Mouse (Mus musculus) forebrain, embryonic 12.5 days (tissue): ENCODE data around the gene Mgat5. TPM values are rescaled to one million over a fixed set of nuclear protein-coding genes. Genes with fewer than 3 reads are reported as not detected.

ENCODE experiments used
- ATAC-seq: fragments of 200-750 bp; cut with Nextera tagmentation; 2 replicates; pipeline ENCODE4 v1.8.0; 2017; ENCODE audit warnings: moderate TSS enrichment; ENCODE audit not compliant: low FRiP score
- H3K27ac ChIP-seq: fragments of 300-500 bp; sonication (generic); 2 replicates; pipeline ENCODE4 v1.5.1; 2016; ENCODE audit warnings: mild to moderate bottlenecking
- H3K27me3 ChIP-seq: fragments of 300-500 bp; sonication (generic); 2 replicates; pipeline ENCODE4 v1.6.1; 2016; ENCODE audit warnings: mild to moderate bottlenecking
- H3K36me3 ChIP-seq: fragments of 300-500 bp; sonication (generic); replicated peaks from 2 replicates; pipeline ENCODE4 v1.6.1; 2016; ENCODE audit warnings: mild to moderate bottlenecking
- H3K4me1 ChIP-seq: fragments of 300-500 bp; sonication (generic); 2 replicates; pipeline ENCODE4 v1.6.1; 2016
- H3K4me2 ChIP-seq: fragments of 300-500 bp; sonication (generic); 2 replicates; pipeline ENCODE4 v1.6.1; 2016; ENCODE audit warnings: mild to moderate bottlenecking, moderate library complexity
- H3K4me3 ChIP-seq: fragments of 300-500 bp; sonication (generic); replicated peaks from 2 replicates; pipeline ENCODE4 v1.5.1; 2016; ENCODE audit warnings: mild to moderate bottlenecking
- H3K9ac ChIP-seq: fragments of 300-500 bp; sonication (generic); 2 replicates; pipeline ENCODE4 v1.6.1; 2016; ENCODE audit warnings: mild to moderate bottlenecking
- H3K9me3 ChIP-seq: fragments of 300-500 bp; sonication (generic); 2 replicates; pipeline ENCODE4 v1.6.1; 2016
- WGBS: fragments of 180-500 bp; shearing (Covaris S2); methylation state at CpG from one replicate; pipeline ENCODE4 v1.1.7; 2016; 5-methylcytosine and 5-hydroxymethylcytosine counted together
- polyA plus RNA-seq: library from polyadenylated mRNA; unstranded; fragments of >200 nt; fragmentation: Nextera tagmentation; extraction: Ambion mirVana; gene quantifications from 2 replicates; pipeline ENCODE4 v1.2.1, GENCODE M21; 2016

The Mgat5 gene
- polyA plus RNA-seq, 1 experiment from 2014 or later: 9.7 TPM

DNA sequence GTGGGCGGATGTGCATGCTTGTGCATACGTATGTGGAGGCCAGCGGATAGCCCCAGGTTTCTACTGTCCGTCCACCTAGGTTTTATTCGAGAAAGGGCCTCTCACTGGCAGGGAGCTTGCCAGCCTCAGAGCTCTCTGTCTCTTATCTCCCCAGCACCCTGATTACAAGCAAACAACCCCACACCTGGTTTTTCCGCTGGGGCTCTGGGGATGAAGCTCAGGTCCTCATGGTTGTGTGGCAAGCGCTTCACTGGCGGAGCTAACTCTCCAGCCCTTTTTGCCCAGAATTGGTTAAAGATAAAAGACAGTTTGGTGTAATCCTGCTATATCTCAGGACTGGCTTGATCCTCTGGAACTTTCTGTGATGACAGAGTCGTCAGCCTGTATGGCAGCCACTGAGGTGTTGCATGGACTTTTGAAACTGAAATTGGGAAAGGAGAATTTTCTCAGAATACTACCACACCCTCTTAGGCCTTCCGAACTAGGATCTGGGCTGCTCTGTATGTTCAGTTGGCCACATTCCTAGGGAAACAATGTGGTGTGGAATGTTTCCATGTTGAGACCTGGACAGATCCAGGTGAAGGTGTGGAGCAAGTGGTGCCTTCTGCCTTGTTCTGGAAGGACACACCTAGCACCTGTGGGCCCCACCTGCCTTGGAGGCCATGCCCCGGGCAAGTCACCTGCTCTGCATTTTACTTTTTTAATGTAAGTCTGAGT, 39.4 kb downstream of the Mgat5 start:
- H3K27ac ChIP-seq: no peak overlapping the region
- H3K4me1 ChIP-seq: peaks cover 10% of the 10 kb centered on the region
- no peak overlapping the region for H3K9ac ChIP-seq
- H3K4me2 ChIP-seq: no peak overlapping the region
- no peaks in the 10 kb centered on the region for H3K9me3 ChIP-seq
- H3K36me3 ChIP-seq: no peaks in the 10 kb centered on the region
- 90% methylated on average over 11 of the region's 11 CpGs for WGBS
- no peak overlapping the region for H3K4me3 ChIP-seq
- ATAC-seq: no peak
- H3K27me3 ChIP-seq: no peaks in the 10 kb centered on the region

DNA sequence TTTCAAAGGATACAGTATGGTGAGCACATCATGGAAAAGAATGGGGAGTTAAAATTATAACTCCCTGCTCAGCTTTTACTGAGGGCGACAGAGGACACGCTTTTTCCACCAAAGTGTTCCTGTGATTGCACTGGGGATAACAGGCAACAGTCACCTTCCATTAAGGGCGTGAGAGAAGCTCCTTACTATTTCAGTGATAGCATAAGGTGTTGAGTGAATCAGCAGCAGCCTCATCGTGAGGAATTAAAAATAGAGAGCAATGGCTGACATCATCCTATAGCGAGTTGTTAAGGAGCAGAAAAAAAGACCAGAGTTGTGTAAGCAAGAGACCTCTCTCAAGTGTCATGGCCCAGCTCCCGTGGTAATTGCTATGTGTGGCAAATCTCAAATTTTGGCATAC, 41.3 kb downstream of the Mgat5 start:
- Histone ChIP-seq H3K4me3 (no peak overlapping the region), H3K4me1 (no peaks in the 10 kb centered on the region), H3K36me3 (no peaks in the 10 kb centered on the region), H3K27me3 (no peaks in the 10 kb centered on the region), H3K27ac (no peak overlapping the region), H3K9me3 (no peaks in the 10 kb centered on the region), H3K4me2 (no peak overlapping the region), H3K9ac (no peak overlapping the region)
- 91% methylated on average over 6 of the region's 6 CpGs for WGBS
- no peak for ATAC-seq

DNA sequence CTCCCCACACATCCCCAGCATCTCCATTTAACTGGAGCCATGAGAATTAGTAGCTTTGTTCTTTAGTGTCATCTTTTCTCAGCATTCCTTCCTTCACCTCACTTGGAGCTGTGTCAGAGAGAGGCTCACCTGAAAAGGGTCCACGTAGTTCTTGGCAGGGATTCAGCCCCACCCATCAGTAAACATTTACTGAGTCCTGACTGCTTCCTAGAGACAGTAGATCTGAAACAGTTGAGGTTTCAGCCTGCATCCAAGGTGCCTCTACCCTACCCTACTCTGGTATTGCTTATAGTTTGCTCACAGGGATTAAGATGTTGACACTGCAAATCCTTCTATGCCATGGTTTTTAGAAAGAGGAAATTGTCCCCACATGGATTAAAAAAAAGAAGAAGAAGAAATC, 43.6 kb downstream of the Mgat5 start:
- no peaks in the 10 kb centered on the region for H3K4me1 ChIP-seq
- 77% methylated on average over 1 of the region's 1 CpGs for WGBS

DNA sequence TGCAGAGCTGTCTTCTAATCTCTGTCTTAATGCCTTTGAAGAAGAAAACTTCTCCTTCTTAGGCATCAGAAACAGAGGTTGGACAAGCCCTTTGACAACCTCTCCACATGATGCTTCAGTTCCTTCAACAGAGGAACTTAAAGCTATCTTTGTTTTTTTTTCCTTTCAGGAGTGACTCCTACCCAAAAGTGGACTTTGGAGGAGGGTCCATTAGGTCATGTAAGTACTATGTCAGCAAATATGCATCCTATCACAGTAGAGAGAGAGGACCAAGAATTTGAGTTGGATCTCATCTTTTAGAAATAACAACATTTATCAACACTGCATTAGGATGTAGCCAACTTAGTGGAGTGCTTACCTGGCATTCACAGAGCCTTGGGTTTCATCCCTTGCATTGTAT, 44.8 kb downstream of the Mgat5 start:
- H3K9me3 ChIP-seq: no peaks in the 10 kb centered on the region
- no peak for ATAC-seq

More for the DNA sequence above, 43.6 kb downstream of the Mgat5 start:
- Histone ChIP-seq H3K4me3 (no peak overlapping the region), H3K9ac (no peak overlapping the region), H3K27me3 (no peaks in the 10 kb centered on the region), H3K27ac (no peak overlapping the region), H3K9me3 (no peaks in the 10 kb centered on the region), H3K4me2 (no peak overlapping the region), H3K36me3 (peaks cover 4% of the 10 kb centered on the region; the same call in 1 of the 2 replicates)
- ATAC-seq: no peak

DNA sequence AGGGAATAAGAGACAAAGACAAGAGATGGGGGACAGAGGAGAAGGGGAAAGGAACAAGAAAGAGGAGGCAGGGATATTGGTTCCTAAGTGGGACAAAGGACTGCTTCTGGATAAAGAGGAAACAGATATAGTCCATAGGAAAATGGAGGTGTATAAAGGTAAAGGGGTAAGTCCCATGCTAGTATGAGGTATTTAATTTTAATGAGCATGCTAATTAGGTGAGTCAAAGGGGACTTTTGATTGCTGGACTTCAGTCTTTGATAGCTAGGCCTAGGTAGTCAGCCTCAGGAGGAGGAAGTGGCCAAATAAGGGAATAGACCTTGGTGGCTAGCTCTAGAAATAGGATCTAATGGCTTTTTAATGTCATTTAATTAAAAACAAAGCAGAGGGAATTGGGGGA, 45.5 kb downstream of the Mgat5 start:
- ATAC-seq: no peak
- Histone ChIP-seq H3K9me3 (no peaks in the 10 kb centered on the region), H3K4me1 (no peaks in the 10 kb centered on the region), H3K27ac (no peak overlapping the region), H3K27me3 (no peaks in the 10 kb centered on the region), H3K4me3 (no peak overlapping the region), H3K36me3 (peaks cover 4% of the 10 kb centered on the region; the same call in 1 of the 2 replicates), H3K4me2 (no peak overlapping the region), H3K9ac (no peak overlapping the region)

More for the DNA sequence above, 44.8 kb downstream of the Mgat5 start:
- Histone ChIP-seq H3K4me3 (no peak overlapping the region), H3K27me3 (no peaks in the 10 kb centered on the region), H3K4me2 (no peak overlapping the region), H3K9ac (no peak overlapping the region), H3K27ac (no peak overlapping the region), H3K4me1 (no peaks in the 10 kb centered on the region), H3K36me3 (peaks cover 4% of the 10 kb centered on the region; the same call in 1 of the 2 replicates)

DNA sequence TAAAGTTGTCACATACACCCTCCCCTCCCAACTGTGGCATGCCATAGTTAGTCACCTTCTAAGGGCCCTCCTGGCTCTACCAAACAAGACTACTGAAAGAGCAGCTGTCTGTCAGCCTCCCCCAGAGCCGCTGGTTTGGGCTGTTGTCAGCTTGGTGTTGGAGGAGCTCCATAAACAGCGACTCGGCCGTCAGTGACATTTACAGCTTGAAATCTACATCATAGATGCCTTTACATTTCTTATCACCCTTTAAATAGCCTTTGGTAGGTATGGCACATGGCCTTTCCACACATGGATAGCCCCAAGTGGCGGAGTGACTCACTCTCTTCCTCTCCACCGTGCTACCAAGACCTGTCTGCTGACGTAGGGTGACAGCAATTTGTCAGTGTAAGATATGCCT, 46.9 kb downstream of the Mgat5 start:
- peaks cover 4% of the 10 kb centered on the region; the same call in 1 of the 2 replicates for H3K36me3 ChIP-seq
- no peaks in the 10 kb centered on the region for H3K9me3 ChIP-seq
- H3K27me3 ChIP-seq: no peaks in the 10 kb centered on the region
- H3K4me2 ChIP-seq: no peak overlapping the region
- no peak overlapping the region for H3K4me3 ChIP-seq
- WGBS: 91% methylated on average over 7 of the region's 7 CpGs
- H3K4me1 ChIP-seq: no peaks in the 10 kb centered on the region
- no peak overlapping the region for H3K27ac ChIP-seq
- H3K9ac ChIP-seq: no peak overlapping the region
- ATAC-seq: no peak

DNA sequence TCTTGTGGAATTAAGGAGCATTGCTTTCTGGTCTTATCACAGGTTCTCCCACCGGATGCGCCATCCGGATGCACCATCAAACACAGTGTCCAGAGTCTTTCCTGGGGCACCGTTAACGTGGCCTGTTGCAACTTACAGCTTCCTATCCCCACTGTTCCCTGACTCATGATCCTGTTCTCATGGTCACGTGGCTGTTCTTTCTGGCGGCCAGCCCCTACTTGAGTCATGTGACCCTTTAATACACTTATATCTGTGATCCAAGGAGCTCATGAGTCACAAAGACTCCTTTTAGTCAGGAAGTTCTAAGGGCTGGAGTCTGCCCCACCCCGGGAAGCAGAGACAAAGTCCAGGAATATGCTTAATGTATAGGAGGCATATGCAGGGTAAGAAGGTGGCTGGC, 52.2 kb downstream of the Mgat5 start:
- peaks cover 12% of the 10 kb centered on the region for H3K4me1 ChIP-seq
- H3K4me3 ChIP-seq: no peak overlapping the region
- H3K4me2 ChIP-seq: no peak overlapping the region
- no peaks in the 10 kb centered on the region for H3K9me3 ChIP-seq
- H3K36me3 ChIP-seq: peaks cover under 1% of the 10 kb centered on the region; the same call in 1 of the 2 replicates
- no peak for ATAC-seq
- H3K27ac ChIP-seq: no peak overlapping the region
- no peaks in the 10 kb centered on the region for H3K27me3 ChIP-seq
- 91% methylated on average over 8 of the region's 8 CpGs for WGBS
- no peak overlapping the region for H3K9ac ChIP-seq

DNA sequence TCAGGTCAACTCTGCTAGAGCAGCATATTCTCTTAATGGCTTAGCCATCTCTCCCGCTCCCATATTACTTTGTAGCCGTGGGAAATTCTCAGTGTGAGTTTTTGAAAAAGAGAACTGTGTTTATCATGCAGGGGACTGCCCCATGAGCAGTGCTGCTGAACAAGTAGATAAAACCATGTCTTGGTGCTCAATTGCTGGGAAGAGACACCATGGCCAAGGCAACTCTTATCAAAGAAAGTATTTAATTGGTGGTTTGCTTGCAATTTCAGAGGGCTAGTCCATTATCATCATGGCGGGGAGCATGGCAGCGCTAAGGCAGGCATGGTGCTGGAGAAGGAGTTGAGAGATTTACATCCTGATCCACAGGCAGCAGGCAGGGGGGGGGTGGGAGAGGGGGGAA, 54.9 kb downstream of the Mgat5 start:
- Histone ChIP-seq H3K9me3 (no peaks in the 10 kb centered on the region), H3K9ac (no peak overlapping the region), H3K4me1 (peaks cover 22% of the 10 kb centered on the region), H3K27me3 (no peaks in the 10 kb centered on the region), H3K4me3 (no peak overlapping the region), H3K27ac (no peak overlapping the region), H3K4me2 (no peak overlapping the region), H3K36me3 (no peaks in the 10 kb centered on the region)
- WGBS: 88% methylated on average over 4 of the region's 4 CpGs
- no peak for ATAC-seq

DNA sequence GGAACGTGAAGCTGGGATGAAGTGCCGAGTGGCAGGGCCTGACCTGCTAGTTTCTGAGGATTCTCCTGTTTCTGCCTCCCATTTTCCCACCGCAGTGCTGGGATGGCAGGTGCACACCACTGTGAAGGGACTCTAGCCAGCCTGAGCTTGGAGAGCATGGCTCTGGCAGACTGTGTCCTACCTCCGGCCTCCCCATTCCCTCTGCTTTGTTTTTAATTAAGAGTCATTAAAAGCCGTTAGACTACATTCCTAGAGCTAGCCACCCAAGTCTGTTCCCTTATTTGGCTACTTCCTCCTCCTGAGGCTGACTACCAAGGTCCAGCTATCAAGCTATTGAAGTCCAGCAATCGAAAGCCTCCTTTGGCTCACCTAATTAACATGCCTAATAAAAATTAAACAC, 56.2 kb downstream of the Mgat5 start:
- peaks cover 22% of the 10 kb centered on the region for H3K4me1 ChIP-seq
- no peaks in the 10 kb centered on the region for H3K9me3 ChIP-seq
- no peak for ATAC-seq
- no peak overlapping the region for H3K27ac ChIP-seq
- H3K9ac ChIP-seq: no peak overlapping the region
- WGBS: 51% methylated on average over 6 of the region's 6 CpGs
- no peak overlapping the region for H3K4me2 ChIP-seq
- no peaks in the 10 kb centered on the region for H3K27me3 ChIP-seq
- H3K36me3 ChIP-seq: no peaks in the 10 kb centered on the region
- H3K4me3 ChIP-seq: no peak overlapping the region

DNA sequence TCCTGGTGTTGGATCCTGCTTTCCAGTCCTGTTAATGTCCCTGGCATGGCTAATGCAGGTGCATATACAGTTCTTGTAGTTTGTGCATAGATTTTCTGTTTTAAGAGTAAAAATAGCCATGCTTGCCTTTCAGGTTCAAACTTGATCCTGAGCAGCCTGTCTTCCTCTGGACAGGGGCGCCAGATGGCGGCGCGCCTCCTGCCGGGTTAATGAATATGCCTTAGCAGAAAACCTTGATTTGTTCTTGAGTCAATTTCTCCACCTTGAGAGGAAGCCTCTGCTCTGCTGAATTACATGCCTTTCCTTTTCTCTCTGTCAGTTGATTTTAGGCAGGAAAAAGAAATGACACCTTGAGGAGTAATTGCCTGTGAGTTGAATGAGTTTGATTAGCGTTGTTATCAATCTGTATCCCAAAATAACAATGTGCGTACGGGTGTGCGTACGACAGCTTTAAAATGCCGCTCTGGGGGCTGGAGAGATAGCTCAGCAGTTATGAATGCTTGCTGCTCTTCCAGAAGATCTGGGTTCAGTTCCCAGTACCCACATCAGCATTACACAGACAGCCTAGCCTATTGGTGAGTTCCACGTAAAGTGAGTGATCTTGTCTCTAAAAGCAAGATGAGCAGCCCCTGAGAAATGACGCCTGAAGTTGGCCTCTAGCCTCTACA, 57.5 kb downstream of the Mgat5 start:
- no peak overlapping the region for H3K27ac ChIP-seq
- 77% methylated on average over 13 of the region's 13 CpGs for WGBS

DNA sequence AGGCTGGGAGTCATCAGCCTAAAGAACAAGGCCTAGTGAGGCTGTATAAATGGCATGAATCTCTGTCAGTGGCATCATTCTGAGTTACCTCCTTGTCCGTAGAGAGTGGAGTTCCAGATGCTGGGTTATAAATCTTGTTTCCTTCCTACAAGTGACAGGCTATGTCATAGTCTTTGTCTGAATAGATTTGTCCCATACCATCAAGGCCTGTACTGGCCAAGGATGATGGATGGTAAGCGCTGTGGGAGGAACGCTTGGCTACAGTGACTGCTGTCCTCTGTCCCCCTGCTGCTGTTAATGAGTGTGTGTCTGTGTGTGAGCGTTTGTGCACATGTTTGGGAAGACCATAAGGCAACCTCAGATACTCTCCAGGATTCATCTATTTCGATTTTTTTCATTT, 63.2 kb downstream of the Mgat5 start:
- Histone ChIP-seq H3K9ac (no peak overlapping the region), H3K9me3 (no peaks in the 10 kb centered on the region), H3K27ac (no peak overlapping the region), H3K27me3 (no peaks in the 10 kb centered on the region), H3K4me3 (no peak overlapping the region), H3K36me3 (no peaks in the 10 kb centered on the region), H3K4me1 (0 out of 2 replicates have a peak, but pooled peaks cover under 1% of the 10 kb centered on the region), H3K4me2 (no peak overlapping the region)
- ATAC-seq: no peak
- WGBS: 90% methylated on average over 5 of the region's 5 CpGs

More for the DNA sequence above, 57.5 kb downstream of the Mgat5 start:
- H3K9ac ChIP-seq: no peak overlapping the region
- H3K4me2 ChIP-seq: no peak overlapping the region
- no peaks in the 10 kb centered on the region for H3K9me3 ChIP-seq
- no peak overlapping the region for H3K4me3 ChIP-seq
- no peaks in the 10 kb centered on the region for H3K27me3 ChIP-seq
- no peaks in the 10 kb centered on the region for H3K36me3 ChIP-seq
- no peak for ATAC-seq
- H3K4me1 ChIP-seq: peaks cover 22% of the 10 kb centered on the region

DNA sequence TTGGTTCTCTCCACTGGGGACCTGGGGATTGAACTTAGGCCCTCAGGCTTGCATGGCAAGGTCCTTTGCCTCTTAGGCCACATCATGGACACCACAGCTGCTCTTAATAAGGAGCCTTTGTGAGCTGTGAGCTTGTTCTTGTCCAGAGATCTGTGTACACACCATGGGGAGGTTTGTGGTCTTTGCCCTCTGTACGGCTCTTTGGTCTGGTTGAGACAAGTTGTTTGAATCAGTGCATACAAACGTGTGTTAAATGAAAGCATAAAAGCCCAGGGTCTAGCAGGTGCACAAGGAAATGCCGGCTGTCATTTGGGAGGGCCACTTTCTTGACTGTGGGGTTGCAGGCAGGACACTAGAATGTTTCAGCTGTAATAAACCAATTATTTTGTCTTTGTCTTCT, 64.5 kb downstream of the Mgat5 start:
- H3K4me1 ChIP-seq: no peaks in the 10 kb centered on the region
- H3K36me3 ChIP-seq: 0 out of 2 replicates have a peak, but pooled peaks cover 2% of the 10 kb centered on the region
- H3K27me3 ChIP-seq: no peaks in the 10 kb centered on the region
- no peak overlapping the region for H3K9ac ChIP-seq
- 69% methylated on average over 3 of the region's 3 CpGs for WGBS
- no peak for ATAC-seq
- no peak overlapping the region for H3K27ac ChIP-seq
- H3K9me3 ChIP-seq: no peaks in the 10 kb centered on the region
- no peak overlapping the region for H3K4me2 ChIP-seq
- H3K4me3 ChIP-seq: no peak overlapping the region
